Mouse (Mus musculus) naive thymus-derived CD4-positive, alpha-beta T cell, adult 2 months (primary cell): ENCODE data around the gene Sacm1l.

ENCODE experiments used
- DNase-seq: peaks from one replicate; pipeline ENCODE4 v3.0.0-alpha.2; 2011; ENCODE audit warnings: low read depth

The Sacm1l gene

DNA sequence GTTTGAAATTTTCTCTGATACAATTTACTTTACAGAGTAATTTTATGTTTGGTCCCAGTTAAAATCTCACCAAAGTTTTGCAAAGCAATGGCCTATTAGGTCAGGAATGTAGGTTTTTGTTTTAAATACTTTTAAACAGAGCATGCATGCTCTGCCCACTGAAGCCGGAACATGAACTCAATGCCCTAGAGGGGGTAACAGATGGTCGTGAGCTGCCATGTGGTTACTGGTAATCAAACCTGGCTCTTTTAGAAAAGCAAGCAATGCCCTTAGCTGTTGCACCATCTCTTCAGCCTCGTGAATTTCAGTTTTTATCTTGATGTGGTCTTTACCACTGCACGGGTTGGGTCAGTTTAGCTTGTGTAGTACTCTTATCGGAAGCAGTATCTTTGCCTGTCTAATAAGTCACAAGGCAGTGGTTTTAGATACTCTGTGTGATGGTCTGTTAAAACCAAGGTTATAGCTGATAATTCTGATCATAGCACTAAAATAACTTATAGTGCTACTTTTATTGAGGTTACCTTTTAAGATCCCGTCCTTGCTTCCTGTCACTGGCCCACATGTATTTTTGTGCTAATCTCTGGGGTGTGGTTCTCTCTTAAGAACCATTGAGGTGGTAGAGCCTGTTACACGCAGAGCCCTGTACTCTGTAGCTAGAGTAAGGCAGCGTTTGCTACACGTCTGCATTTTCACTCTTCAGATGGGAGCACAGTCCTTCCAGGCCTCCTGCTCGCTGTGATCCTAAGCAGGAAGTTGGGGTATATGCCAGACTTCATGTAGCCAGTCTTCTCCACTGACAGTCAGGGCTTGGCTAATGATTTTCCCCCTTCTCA lies 48.0 kb downstream of the Sacm1l start:
- no peak for DNase-seq

DNA sequence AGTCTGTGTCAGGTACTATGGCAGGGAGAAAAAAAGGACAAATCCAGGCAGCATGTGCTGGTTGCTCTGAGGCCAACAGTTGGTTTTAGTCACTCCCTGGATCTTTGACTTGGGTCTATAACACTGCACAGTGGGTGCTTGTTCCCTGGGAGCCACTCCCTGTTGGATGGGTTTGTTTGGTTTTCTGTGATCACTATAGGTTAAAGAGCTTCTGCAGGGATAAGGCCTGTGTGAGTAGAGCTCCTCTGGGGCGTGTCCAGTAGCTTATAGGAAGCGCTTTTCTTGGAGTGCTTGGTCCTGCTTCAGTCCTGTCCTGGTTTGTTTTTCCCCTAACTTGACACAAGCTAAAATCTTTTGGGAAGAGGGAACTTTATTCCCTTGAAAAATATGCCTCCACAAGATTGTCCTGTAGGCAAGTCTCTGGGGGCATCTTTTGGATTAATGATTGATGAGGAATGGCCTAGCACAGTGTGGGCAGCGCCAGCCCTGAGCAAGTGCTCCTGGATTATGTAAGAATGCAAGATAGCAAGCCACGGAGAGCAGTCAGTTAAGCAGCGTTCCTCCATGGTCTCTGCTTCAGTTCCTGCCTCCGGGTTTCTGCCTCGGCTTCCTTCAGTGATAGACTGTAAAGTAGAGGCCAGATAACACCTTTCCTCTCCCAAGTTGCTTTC lies 59.8 kb downstream of the Sacm1l start:
- DNase-seq: no peak

DNA sequence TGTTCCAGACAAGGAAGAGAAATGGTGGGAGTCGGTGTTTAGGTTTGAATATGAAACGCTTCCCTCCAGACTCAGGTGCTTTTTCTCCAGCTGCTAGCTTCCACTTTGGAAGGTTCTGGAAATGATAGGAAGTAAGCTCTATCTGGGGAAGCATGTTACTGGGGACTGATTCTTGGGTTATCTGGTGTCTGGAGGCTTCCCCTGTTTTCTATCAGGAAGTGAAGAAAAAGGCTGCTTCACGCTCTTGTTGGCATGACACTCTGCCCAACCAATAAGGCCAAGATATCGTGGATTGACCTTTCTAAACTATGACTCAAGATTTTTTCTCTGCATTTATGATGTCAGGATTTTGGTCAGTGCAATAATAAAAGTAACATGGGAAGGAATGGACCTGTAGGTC lies 65.6 kb downstream of the Sacm1l start:
- no peak for DNase-seq

DNA sequence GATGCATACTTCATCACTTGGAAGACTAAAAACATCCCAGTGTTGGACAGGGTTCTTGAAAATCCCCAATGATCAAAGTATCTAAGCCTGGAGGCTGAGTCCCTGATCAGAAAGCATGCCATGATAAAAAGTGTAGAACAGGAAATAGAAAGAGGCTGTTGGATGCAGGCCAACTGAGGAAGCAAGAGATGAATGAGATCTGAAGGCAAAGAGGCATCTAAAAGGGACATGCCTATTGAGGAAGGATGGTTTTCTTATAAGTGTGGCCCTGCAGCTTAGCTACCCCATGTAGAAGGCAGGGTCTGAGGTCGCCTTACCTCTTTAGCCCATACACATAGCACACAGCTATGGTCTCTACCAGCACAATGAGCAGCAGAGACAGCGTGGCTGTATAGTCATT lies 67.4 kb downstream of the Sacm1l start:
- no peak for DNase-seq

DNA sequence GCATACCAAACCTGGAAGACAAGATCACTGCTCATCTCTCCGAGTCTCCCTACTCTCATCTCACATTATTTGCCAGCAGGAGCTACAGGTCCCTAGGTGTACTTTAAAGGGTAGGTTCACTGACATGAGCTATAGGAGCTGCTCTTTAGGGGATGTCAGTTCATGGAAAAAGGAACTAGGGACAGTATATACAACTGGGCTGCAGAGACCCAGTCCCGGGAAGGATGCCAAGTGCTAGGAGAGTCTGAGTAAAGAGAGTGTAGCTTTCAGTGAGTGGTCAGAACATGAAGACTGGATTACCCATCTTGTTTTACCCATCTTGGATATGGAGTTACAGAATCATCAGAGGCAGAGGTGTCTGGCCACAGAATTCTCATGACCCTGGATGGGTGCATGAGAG lies 67.8 kb downstream of the Sacm1l start:
- DNase-seq: no peak

DNA sequence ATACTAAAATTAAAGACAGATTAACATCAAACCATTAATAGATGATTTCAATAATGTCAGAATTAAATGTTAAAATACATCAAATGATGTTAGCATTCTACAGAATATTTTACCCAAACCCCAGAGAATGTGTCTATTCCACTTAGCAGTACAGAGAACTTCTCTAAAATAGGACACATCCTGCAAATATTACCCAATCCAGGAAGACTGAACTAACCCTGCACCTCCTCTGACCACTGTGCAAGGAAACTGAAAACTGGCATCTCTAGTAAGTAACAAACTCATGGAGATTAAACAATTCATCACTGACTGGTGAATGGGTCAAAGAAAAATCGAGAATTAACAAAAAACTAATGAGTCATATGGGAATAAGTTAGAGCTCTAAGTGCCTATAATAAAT lies 72.0 kb downstream of the Sacm1l start:
- no peak for DNase-seq

DNA sequence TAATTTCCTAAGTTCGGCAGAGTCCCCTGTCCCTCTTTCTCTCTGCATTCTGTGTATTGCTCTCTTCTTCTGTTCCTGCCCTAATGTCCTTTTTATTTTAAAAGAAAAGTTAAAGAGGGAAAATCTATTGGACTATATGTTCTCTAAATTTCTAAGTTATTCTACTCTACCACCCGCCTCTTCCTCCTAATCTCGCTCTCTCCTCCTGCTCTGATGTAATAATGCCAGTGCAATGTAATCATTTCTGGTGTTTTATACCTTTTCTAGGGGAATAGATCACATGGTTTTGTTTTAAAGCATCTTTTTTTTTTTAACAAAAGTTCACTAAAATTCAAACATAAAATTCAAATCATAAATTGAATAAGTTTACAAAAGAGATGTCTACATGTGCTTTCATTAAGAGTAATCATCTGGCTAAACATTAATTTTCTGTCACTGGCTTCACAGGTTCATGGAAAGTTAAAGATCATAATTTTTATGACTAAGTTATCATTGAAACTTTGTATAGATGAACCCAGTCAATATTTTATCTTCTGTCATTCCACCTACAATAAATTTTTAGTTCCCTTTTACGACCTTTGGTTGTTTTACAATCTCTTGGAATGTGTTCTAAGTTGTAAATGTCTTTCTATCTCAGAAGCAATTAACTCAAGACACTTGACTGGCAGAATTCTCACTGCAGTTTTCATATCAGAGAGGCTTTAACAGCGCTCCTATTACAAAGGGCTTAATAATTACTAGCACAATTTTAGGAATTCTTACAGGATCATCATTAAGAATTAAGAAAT lies 90.9 kb downstream of the Sacm1l start:
- no peak for DNase-seq

DNA sequence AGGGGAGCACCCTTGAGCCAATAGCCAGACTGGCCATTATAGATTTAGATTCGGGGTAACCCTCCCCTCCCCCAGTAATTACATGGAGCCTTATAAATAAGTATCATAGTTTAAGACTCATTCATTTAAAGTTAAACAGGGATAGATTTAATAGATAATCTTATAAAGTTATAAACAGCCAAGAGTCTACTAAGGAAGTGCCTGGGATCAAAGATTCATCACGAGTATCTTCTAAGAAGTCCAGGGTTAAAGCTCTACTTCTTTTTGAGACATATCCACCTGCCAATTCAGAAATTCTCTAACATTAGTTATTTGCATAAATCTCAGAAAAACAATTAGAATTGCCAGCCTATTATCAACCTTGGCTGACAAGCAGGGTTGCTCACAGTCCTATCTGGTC lies 95.2 kb downstream of the Sacm1l start:
- no peak for DNase-seq

DNA sequence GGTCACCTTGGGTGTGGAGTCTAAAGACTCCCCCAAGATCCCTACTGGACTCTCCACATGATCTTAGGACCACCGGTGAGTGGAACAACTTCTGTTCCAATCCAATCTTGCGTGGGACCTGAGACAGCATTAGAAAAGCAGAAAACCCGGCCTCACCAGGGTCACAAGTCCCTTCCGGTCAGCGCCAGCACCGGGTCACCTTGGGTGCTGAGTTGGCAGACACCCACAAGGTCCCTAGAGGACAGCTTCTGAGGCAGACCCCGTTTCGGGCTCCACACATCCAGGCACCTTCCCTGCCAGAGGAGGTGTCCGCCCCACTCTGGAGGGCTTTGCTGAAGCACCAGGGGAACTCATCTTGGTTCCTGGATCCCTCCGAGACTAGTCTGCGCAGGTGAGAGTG lies 96.3 kb downstream of the Sacm1l start:
- no peak for DNase-seq

DNA sequence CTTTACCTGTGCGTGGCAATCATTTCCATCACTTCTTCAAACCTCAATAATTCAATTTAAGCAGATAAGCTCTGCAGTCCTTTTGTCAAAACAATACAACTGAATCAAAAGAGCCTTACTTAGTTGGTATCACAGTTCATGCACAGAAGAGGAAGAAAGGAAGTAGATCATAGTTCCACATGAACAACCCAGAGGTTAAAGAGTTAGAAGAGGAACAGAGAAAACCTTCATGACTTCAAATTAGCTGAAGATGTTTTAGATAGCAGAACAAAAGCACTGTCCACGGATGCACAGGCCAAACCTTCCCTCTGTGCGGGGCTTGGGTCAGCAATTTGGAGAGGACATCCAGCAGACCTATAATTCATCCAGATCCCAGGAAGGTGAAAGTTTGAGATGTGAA lies 102.1 kb downstream of the Sacm1l start:
- no peak for DNase-seq

DNA sequence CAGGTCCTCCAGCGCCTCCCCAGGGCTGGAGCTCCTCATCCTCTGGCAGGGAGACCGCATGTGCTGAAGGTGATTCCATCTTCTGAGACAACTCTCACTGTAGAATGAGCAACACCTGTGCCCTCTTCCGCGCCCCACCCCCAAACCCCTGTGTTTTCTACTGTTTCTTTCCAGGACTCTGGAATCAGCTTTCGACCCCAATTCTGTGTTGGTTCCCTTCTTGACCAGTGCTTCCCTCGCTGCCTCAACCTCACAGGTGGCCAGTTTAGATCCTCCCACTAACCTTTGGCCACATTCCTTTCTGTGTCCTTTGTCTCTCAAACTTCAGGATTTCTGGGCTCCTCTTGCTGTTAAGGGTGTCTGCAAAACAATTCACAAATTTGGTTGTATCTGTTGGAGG lies 102.7 kb downstream of the Sacm1l start, which contains the start of gene Slc6a20b:
Gene Slc6a20b (minus strand): TSS at position 285 of the 400 bp plus-strand sequence.
- no peak for DNase-seq

DNA sequence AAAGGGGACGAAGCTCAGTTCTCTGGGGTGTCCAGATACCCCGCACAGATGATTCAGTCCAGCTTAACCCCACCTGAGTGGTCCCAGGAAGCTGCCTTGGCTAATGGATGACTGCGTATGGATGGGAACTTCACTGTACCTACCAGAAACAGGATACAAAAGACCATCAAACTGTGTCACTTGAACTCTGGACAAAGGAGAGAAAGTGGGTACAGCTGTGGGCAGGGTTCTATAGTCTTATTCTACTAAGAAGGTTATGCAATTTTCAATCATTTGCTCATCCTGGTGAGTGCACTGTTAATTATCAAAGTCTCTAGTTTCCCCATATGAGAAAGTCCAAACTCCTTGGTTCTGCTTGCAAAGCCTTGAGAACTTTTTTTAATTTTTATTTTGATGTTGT lies 103.4 kb downstream of the Sacm1l start:
- no peak for DNase-seq

DNA sequence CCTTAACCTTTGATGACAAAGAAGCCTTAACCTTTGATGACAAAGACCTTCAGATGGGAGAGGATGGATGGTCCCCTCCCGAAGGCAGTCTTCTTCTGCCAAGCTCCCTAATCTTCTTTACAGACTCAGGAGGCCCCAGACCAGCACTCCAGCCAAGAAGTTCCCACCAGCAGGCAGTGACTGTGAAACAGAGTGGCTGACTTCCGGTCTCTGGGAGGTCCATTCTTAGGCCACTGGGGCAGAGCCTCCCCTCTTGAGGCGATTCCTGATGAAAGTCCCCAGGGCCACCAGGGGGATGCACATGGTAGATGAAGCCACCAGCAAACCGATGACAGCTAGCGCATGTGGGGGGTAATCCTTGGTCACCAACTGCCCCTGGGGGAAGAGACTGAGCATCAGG lies 107.2 kb downstream of the Sacm1l start:
- DNase-seq: no peak

DNA sequence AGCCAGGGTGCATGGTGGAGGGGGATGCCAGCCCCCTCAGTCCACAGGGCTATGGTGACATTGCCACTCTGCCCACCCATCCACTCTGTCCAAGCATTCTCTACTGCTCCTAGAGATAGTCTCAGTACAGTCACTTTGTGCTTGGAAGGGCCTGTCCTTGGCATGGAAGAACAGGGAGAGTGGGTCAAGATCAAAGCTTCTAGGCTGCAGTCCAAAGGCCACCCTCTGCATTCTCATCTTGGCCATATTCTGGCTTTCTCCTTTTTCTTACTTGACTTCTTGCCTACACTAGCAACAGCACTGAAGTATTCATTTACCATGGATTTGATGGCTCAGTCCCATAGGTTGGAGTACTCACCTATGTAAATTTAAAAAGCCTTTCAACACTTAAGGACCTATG lies 108.7 kb downstream of the Sacm1l start:
- no peak for DNase-seq

DNA sequence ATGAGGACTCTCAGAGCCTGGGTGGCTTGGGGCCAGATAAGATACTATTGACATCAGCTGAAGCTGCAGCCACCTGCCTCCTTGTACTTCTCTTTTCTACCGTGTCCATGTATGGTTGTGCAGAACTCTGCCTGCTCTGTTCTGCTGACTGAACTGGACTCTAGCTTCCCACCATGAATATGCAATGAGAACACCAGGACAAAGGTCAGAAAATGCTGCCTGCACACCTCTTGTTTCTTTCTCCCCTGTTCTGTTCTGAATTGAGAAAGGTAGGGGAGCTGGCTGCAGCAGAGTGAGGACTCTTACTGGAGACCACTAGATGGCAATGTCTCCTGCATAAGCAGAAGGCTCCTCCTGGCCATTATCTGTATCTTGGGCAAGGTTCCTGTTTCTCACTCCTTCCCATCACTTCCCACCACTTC lies 109.1 kb downstream of the Sacm1l start:
- peak; percentile 43 for DNase-seq

DNA sequence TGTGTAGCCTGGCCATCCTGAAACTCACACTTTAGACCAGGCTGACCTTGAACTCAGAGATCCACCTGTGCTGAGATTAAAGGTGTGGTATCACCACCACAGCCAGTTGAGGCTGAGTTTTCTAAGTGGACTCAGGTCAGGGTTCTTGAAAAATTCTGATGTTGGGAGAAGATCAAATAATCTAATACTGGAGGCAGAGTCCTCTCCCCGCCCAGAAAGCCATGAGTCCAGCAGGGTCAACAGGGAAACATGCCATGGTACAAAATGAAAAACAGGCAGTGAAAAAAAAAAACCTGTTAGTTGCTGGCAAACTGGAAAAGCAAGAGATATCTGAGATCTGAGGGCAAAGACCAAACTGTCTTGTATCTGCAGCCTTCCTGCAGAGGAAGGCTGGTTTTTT lies 110.5 kb downstream of the Sacm1l start:
- no peak for DNase-seq
